Mouse (Mus musculus) liver, embryonic 16.5 days (tissue): ENCODE measurements around the gene Magt1. TPM values are rescaled to one million over a fixed set of nuclear protein-coding genes. Genes with fewer than 3 reads are reported as not detected.

Experiments used
- ATAC-seq: fragments of 200-750 bp; cut with Nextera tagmentation; 2 replicates; pipeline ENCODE4 v1.8.0; 2017; ENCODE audit warnings: low read depth, mild to moderate bottlenecking, moderate number of reproducible peaks, moderate library complexity
- H3K27ac ChIP-seq: fragments of 300-500 bp; sonication (generic); 2 replicates; pipeline ENCODE4 v1.5.1; 2014; ENCODE audit warnings: mild to moderate bottlenecking, low read length
- H3K27me3 ChIP-seq: fragments of 300-500 bp; sonication (generic); 2 replicates; pipeline ENCODE4 v1.6.1; 2014; ENCODE audit warnings: low read depth, low read length, mixed read lengths; ENCODE audit not compliant: control insufficient read depth, insufficient read depth
- H3K36me3 ChIP-seq: fragments of 300-500 bp; sonication (generic); 2 replicates; pipeline ENCODE4 v1.6.1; 2014; ENCODE audit warnings: mild to moderate bottlenecking; ENCODE audit not compliant: control insufficient read depth, insufficient read depth
- H3K4me1 ChIP-seq: fragments of 300-500 bp; sonication (generic); 2 replicates; pipeline ENCODE4 v1.6.1; 2014; ENCODE audit warnings: low read depth, low read length, mixed read lengths; ENCODE audit not compliant: control insufficient read depth
- H3K4me2 ChIP-seq: fragments of 300-500 bp; sonication (generic); 2 replicates; pipeline ENCODE4 v1.6.1; 2014; ENCODE audit warnings: low read depth, low read length, mixed read lengths
- H3K4me3 ChIP-seq: fragments of 300-500 bp; sonication (generic); 2 replicates; pipeline ENCODE4 v1.5.1; 2014; ENCODE audit warnings: low read depth, mild to moderate bottlenecking, low read length
- H3K9ac ChIP-seq: fragments of 300-500 bp; sonication (generic); 2 replicates; pipeline ENCODE4 v1.6.1; 2014; ENCODE audit warnings: low read depth, low read length
- H3K9me3 ChIP-seq: fragments of 300-500 bp; sonication (generic); replicated peaks from 2 replicates; pipeline ENCODE4 v1.6.1; 2016; ENCODE audit warnings: low read length; ENCODE audit not compliant: control insufficient read depth
- WGBS: fragments of 180-500 bp; shearing (Covaris S2); extraction: QIAGEN DNeasy Blood & Tissue Kit; methylation state at CpG from one replicate; pipeline ENCODE4 v1.1.7; 2014; ENCODE audit not compliant: insufficient replicate concordance; 5-methylcytosine and 5-hydroxymethylcytosine counted together
- polyA plus RNA-seq: library from polyadenylated mRNA; unstranded; fragments of >200 nt; fragmentation: Nextera tagmentation; extraction: Ambion mirVana; gene quantifications from 2 replicates; pipeline ENCODE4 v1.2.1, GENCODE M21; 2015

Magt1 gene
- polyA plus RNA-seq: 35.1 and 35.4 TPM in 2 replicates

DNA sequence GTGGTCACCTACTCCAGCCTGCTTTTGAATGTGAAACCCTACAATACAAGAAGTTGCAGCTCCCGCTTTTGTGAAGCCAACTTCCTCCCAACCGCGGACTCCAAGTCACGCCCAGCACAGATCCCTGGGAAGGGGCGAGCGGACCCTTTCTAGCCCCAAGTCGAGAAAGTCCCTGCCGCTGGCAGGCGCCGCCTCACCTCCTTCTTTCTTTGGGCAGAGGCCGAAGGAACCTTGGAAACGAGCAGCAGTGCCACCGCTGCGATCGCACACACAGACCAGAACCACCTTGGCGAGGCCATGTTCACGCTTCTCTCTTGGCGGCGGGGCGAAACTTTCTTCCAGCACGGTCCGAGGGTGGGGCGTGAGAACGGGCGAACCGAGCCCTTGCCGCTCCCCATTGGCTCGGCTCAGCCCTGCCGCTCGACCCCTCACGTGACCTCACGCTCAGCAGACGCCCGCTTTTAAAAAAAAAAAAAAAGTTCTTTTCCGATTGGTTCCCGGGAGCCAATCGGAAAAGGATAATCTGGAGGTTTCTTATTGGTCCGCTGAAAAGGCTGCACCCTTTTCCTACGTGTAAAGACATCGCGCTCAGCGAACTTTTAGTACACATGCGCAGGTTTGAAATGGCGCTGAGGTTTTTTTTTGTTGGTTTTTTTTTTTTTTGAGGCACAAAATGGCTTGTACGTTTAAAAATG is at the start of gene Magt1:
TSS of gene Magt1 (minus strand) at position 442 of the 695 bp plus-strand sequence.
- H3K27me3 ChIP-seq: no peaks in the 10 kb centered on the region
- H3K27ac ChIP-seq: peak within 1 kb of the TSS; percentile 95
- peak; percentile 97 for ATAC-seq
- H3K36me3 ChIP-seq: no peaks in the 10 kb centered on the region
- 16% methylated on average over 45 of the region's 45 CpGs for WGBS
- peak within 1 kb of the TSS; percentile 76 for H3K4me3 ChIP-seq
- no peaks in the 10 kb centered on the region for H3K9me3 ChIP-seq
- peak within 1 kb of the TSS; percentile 76 for H3K4me2 ChIP-seq
- peaks cover 10% of the 10 kb centered on the region for H3K4me1 ChIP-seq
- H3K9ac ChIP-seq: peak within 1 kb of the TSS; percentile 80

GRCm38 (mm10) chrX:106048191-106048590 is 36.5 kb upstream of the Magt1 start:
- no peaks in the 10 kb centered on the region for H3K9me3 ChIP-seq
- no peak overlapping the region for H3K4me3 ChIP-seq
- no peaks in the 10 kb centered on the region for H3K27me3 ChIP-seq
- 51% methylated on average over 1 of the region's 1 CpGs for WGBS
- ATAC-seq: no peak
- no peak overlapping the region for H3K9ac ChIP-seq
- peaks cover 10% of the 10 kb centered on the region for H3K4me1 ChIP-seq
- H3K36me3 ChIP-seq: no peaks in the 10 kb centered on the region
- no peak overlapping the region for H3K27ac ChIP-seq
- no peak overlapping the region for H3K4me2 ChIP-seq

- Histone ChIP-seq H3K4me1 (peaks cover 10% of the 10 kb centered on the region), H3K36me3 (no peaks in the 10 kb centered on the region), H3K4me3 (no peak overlapping the region), H3K9ac (no peak overlapping the region), H3K9me3 (no peaks in the 10 kb centered on the region), H3K27ac (no peak overlapping the region), H3K27me3 (no peaks in the 10 kb centered on the region), H3K4me2 (no peak overlapping the region)
- 45% methylated on average over 9 of the region's 9 CpGs for WGBS
- peak; percentile 46 for ATAC-seq
Observed at GRCm38 (mm10) chrX:106045928-106046327, 34.2 kb upstream of the Magt1 start.

DNA sequence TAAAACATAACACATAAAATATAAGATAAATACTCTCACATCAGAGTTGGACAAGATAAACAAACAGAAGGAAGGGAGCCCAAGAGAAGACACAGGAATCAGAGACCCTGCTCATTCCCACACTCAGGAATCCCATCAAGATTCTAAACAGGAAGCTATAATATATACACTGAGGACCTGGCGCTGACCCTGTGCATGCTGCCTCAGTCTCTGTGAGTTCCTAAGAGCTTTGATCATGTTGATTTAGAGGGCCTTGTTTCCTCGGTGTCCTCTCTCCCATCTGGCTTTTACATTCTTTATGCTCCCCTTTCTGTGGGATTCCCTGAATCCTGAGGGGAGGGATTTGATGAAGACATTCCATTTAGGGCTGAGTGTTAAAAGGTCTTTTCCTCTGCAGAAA is 33.7 kb upstream of the Magt1 start:
- no peak overlapping the region for H3K4me2 ChIP-seq
- no peak for ATAC-seq

DNA sequence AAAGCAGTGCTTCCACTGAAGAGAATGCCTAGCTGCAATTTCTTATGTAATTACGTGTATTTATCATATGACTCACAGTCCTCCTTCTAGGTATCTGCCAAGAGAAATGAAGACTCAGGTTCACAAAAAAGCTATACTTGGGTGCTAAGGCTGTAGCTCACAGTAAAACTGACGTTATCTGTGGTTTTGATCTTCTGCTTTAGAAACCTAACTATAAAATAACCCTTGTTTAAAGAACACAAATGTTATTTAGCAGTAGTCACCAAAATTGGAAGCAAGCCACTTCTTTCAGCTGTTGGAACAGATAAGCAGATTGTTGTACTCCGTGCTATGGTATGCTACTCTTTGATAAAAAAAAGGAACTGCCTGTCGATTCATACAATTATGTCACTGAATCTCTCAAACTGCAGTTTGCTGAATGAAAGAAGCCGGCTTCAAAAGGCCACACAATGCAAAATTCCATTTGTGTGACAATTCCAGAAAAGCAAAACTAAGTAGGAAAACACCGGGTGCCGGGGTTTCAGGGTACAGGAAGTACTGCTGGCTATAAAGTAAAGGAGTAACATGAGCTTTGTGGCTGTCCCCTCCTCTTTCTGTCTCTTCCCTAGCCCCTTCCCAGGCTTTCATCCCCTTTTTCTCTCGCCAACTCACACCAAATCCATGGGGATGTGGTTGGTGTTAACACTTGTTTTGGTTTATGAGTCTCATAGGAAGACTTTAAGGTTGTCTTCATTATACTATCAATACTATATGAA is 32.3 kb upstream of the Magt1 start:
- no peaks in the 10 kb centered on the region for H3K9me3 ChIP-seq
- peak overlapping the region; percentile 37 for H3K4me2 ChIP-seq
- ATAC-seq: peak; percentile 76
- H3K4me3 ChIP-seq: no peak overlapping the region
- H3K27me3 ChIP-seq: no peaks in the 10 kb centered on the region
- H3K4me1 ChIP-seq: peaks cover 10% of the 10 kb centered on the region
- WGBS: 23% methylated on average over 8 of the region's 8 CpGs
- H3K36me3 ChIP-seq: no peaks in the 10 kb centered on the region
- H3K27ac ChIP-seq: 0 out of 2 replicates have a peak overlapping the region, but pooled peaks have one; percentile 24
- 0 out of 2 replicates have a peak overlapping the region, but pooled peaks have one; percentile 24 for H3K9ac ChIP-seq

More for the DNA sequence above, 33.7 kb upstream of the Magt1 start:
- no peak overlapping the region for H3K4me3 ChIP-seq
- H3K27me3 ChIP-seq: no peaks in the 10 kb centered on the region
- H3K9me3 ChIP-seq: no peaks in the 10 kb centered on the region
- H3K27ac ChIP-seq: 0 out of 2 replicates have a peak overlapping the region, but pooled peaks have one; percentile 6
- peak overlapping the region; percentile 14; the same call in 1 of the 2 replicates for H3K9ac ChIP-seq
- no peaks in the 10 kb centered on the region for H3K36me3 ChIP-seq
- H3K4me1 ChIP-seq: peaks cover 10% of the 10 kb centered on the region
- WGBS: 40% methylated on average over 2 of the region's 2 CpGs

DNA sequence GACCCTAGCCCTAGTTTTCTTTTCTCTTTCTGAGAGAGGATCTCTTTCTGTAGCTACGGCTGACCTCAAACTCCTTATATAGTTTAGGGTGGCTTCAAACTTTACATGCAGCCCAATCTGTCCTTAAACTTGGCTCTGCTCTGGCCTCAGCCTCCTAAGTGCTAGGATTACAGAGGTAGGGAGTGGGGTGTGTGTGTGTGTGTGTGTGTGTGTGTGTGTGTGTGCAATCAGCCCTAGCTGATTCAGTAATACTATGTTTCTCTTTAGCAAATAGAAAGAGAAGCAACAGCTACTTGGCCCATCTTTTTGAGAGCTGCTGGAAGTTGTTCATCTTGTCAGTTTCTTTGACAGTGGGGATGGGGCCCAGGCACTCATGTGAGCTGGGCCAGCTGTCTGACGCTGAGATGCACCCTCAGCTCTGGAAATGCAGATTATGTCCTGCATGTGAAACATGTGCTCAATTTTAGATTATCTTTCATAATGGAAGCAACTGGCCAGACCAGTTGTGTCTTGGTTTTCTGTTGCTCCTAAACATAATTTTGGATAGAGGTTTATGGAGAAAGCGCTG is 25.6 kb upstream of the Magt1 start:
- Histone ChIP-seq H3K4me2 (no peak overlapping the region), H3K4me1 (no peaks in the 10 kb centered on the region; the same call in 1 of the 2 replicates), H3K36me3 (no peaks in the 10 kb centered on the region), H3K4me3 (no peak overlapping the region), H3K27ac (no peak overlapping the region), H3K9ac (no peak overlapping the region), H3K9me3 (no peaks in the 10 kb centered on the region), H3K27me3 (no peaks in the 10 kb centered on the region)
- WGBS: 63% methylated on average over 3 of the region's 3 CpGs
- ATAC-seq: no peak

- Histone ChIP-seq H3K27me3 (no peaks in the 10 kb centered on the region), H3K9me3 (no peaks in the 10 kb centered on the region), H3K4me2 (no peak overlapping the region), H3K9ac (no peak overlapping the region), H3K27ac (no peak overlapping the region), H3K4me1 (no peaks in the 10 kb centered on the region; the same call in 1 of the 2 replicates), H3K36me3 (no peaks in the 10 kb centered on the region), H3K4me3 (no peak overlapping the region)
- 40% methylated on average over 2 of the region's 2 CpGs for WGBS
- no peak for ATAC-seq
Observed at GRCm38 (mm10) chrX:106035727-106036126, 24.0 kb upstream of the Magt1 start.

- H3K9me3 ChIP-seq: no peaks in the 10 kb centered on the region
- no peaks in the 10 kb centered on the region for H3K36me3 ChIP-seq
- H3K27me3 ChIP-seq: no peaks in the 10 kb centered on the region
- H3K4me1 ChIP-seq: no peaks in the 10 kb centered on the region; the same call in 1 of the 2 replicates
- H3K4me2 ChIP-seq: no peak overlapping the region
- no peak overlapping the region for H3K9ac ChIP-seq
- H3K4me3 ChIP-seq: no peak overlapping the region
- no peak for ATAC-seq
- H3K27ac ChIP-seq: no peak overlapping the region
Observed at GRCm38 (mm10) chrX:106031124-106031523, 19.4 kb upstream of the Magt1 start.
